Mouse (Mus musculus) liver, embryonic 14.5 days (tissue): Measurements from ENCODE around the gene Olfr1472. TPM values are rescaled to one million over a fixed set of nuclear protein-coding genes. Genes with fewer than 3 reads are reported as not detected.

Experiments
- ATAC-seq: fragments of 200-750 bp; cut with Nextera tagmentation; 2 replicates; pipeline ENCODE4 v1.8.0; 2017; ENCODE audit warnings: moderate number of reproducible peaks, mild to moderate bottlenecking, moderate library complexity; ENCODE audit not compliant: insufficient read depth
- DNase-seq, 3 experiments: peaks; one replicate each; pipeline ENCODE4 v3.0.0-alpha.2; 2012 to 2013; ENCODE audit warnings: low read depth in 3 of 3, low spot score in 3 of 3
- H3K27ac ChIP-seq: fragments of 300-500 bp; sonication (generic); 2 replicates; pipeline ENCODE4 v1.5.1; 2014; ENCODE audit warnings: moderate library complexity, mild to moderate bottlenecking, control low read depth, inconsistent platforms
- H3K27me3 ChIP-seq: fragments of 300-500 bp; sonication (generic); 2 replicates; pipeline ENCODE4 v1.6.1; 2014; ENCODE audit warnings: mild to moderate bottlenecking, low read length, moderate library complexity; ENCODE audit not compliant: control insufficient read depth, insufficient read depth
- H3K36me3 ChIP-seq: fragments of 300-500 bp; sonication (generic); replicated peaks from 2 replicates; pipeline ENCODE4 v1.6.1; 2014; ENCODE audit warnings: low read depth; ENCODE audit not compliant: control insufficient read depth, insufficient read depth
- H3K4me1 ChIP-seq, 2 experiments: fragments of 200-500 bp in 1 of 2; fragments of 300-500 bp in 1 of 2; sonication (generic) in 1 of 2; replicated peaks; 2 replicates each; pipeline ENCODE4 v1.6.1; 2012 to 2014; ENCODE audit warnings: antibody characterized with exemption in 1 of 2, inconsistent platforms in 1 of 2, low read length in 1 of 2; ENCODE audit not compliant: control insufficient read depth in 2 of 2, insufficient read depth in 2 of 2
- H3K4me2 ChIP-seq: fragments of 300-500 bp; sonication (generic); 2 replicates; pipeline ENCODE4 v1.6.1; 2014; ENCODE audit warnings: low read depth, mild to moderate bottlenecking, control low read depth, moderate library complexity
- H3K4me3 ChIP-seq, 2 experiments: fragments of 200-500 bp in 1 of 2; fragments of 300-500 bp in 1 of 2; sonication (generic) in 1 of 2; 2 replicates each; pipeline ENCODE4 v1.5.1; 2012 to 2014; ENCODE audit warnings: low read depth in 2 of 2, low read length in 2 of 2, mild to moderate bottlenecking in 2 of 2, control low read depth in 1 of 2, inconsistent platforms in 1 of 2, moderate library complexity in 1 of 2; ENCODE audit not compliant: insufficient read depth in 1 of 2
- H3K9ac ChIP-seq: fragments of 300-500 bp; sonication (generic); replicated peaks from 2 replicates; pipeline ENCODE4 v1.6.1; 2014; ENCODE audit warnings: mild to moderate bottlenecking, control low read depth, moderate library complexity
- H3K9me3 ChIP-seq: fragments of 300-500 bp; sonication (generic); 2 replicates; pipeline ENCODE4 v1.6.1; 2016; ENCODE audit warnings: low read length, mixed read lengths; ENCODE audit not compliant: control insufficient read depth
- CTCF ChIP-seq: IDR thresholded peaks from 2 replicates; pipeline ENCODE4 v1.5.1; 2016; ENCODE audit warnings: antibody characterized with exemption, low read depth, control low read depth
- EP300 ChIP-seq: IDR thresholded peaks from 2 replicates; pipeline ENCODE4 v1.6.1; 2016; ENCODE audit warnings: antibody characterized with exemption, low read depth
- WGBS: fragments of 180-500 bp; shearing (Covaris S2); extraction: QIAGEN DNeasy Blood & Tissue Kit; methylation state at CpG from one replicate; pipeline ENCODE4 v1.1.7; 2014; ENCODE audit not compliant: insufficient replicate concordance; 5-methylcytosine and 5-hydroxymethylcytosine counted together
- polyA plus RNA-seq, 2 experiments: library from polyadenylated mRNA; depleted of rRNA in 1 of 2; stranded (reverse) in 1 of 2; unstranded in 1 of 2; fragments of >200 nt; fragmentation: Nextera tagmentation in 1 of 2; extraction: Ambion mirVana in 1 of 2; gene quantifications; 2 replicates each; pipeline versions ENCODE4 v1.2.1 to v1.2.3; 2012 to 2014

Olfr1472 gene
- polyA plus RNA-seq, 2 experiments: not detected

DNA sequence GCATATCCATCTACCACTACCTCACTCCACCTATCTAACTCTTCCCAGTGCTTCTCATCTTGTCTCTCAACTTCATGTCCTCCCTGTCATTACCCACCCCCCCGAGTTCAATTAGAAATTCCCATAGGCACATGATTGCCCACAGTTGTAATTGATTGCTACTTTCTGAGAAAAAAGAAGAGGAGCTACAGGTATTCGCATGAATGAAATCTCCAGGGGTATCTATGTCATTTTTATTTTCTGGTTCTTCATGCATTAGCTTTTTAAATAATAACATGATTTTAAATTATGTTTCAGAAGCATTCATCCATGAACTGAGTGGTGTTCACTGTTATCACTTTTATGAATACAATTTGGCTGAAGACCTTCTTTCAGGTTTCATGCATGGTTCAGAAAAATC is 48.3 kb downstream of the Olfr1472 start, which contains the start of gene Olfr1469:
Olfr1469 (plus strand) TSS at position 301 of the 400 bp plus-strand sequence.
- no peaks in the 10 kb centered on the region for H3K4me1 ChIP-seq
- DNase-seq (no peak), ATAC-seq (no peak)
- H3K36me3 ChIP-seq: no peaks in the 10 kb centered on the region
- H3K9ac ChIP-seq: no peak within 1 kb of the TSS
- no peak within 1 kb of the TSS for H3K27ac ChIP-seq
- H3K27me3 ChIP-seq: no peaks in the 10 kb centered on the region
- H3K4me3 ChIP-seq: no peak within 1 kb of the TSS
- TF ChIP-seq CTCF (no peak), EP300 (no peak)
- no peaks in the 10 kb centered on the region for H3K9me3 ChIP-seq
- 49% methylated on average over 2 of the region's 2 CpGs for WGBS
- no peak within 1 kb of the TSS for H3K4me2 ChIP-seq

Other genes starting within 250 kb of the Olfr1472 start
- not detected in 2 replicates for gene Olfr1463, start 224.8 kb downstream of the Olfr1472 start, polyA plus RNA-seq (2012; rRNA removed)
- not detected in 2 replicates for gene Olfr1463, start 224.8 kb downstream of the Olfr1472 start, polyA plus RNA-seq (2014; fragmentation: Nextera tagmentation; extraction: Ambion mirVana)
- not detected in 2 replicates for gene Olfr1465, start 140.5 kb downstream of the Olfr1472 start, polyA plus RNA-seq (2012; rRNA removed)
- gene Olfr1465, start 140.5 kb downstream of the Olfr1472 start, polyA plus RNA-seq (2014; fragmentation: Nextera tagmentation; extraction: Ambion mirVana): not detected in 2 replicates
- gene Olfr1466, start 117.2 kb downstream of the Olfr1472 start, polyA plus RNA-seq (2012; rRNA removed): not detected in 2 replicates
- not detected in 2 replicates for gene Olfr1466, start 117.2 kb downstream of the Olfr1472 start, polyA plus RNA-seq (2014; fragmentation: Nextera tagmentation; extraction: Ambion mirVana)
- not detected in 2 replicates for gene Olfr1467, start 93.8 kb downstream of the Olfr1472 start, polyA plus RNA-seq (2012; rRNA removed)
- not detected in 2 replicates for gene Olfr1467, start 93.8 kb downstream of the Olfr1472 start, polyA plus RNA-seq (2014; fragmentation: Nextera tagmentation; extraction: Ambion mirVana)
- not detected in 2 replicates for gene Olfr1469, start 48.2 kb downstream of the Olfr1472 start, polyA plus RNA-seq (2012; rRNA removed)
- gene Olfr1469, start 48.2 kb downstream of the Olfr1472 start, polyA plus RNA-seq (2014; fragmentation: Nextera tagmentation; extraction: Ambion mirVana): not detected in 2 replicates
- gene Olfr1471, start 12.7 kb downstream of the Olfr1472 start, polyA plus RNA-seq (2012; rRNA removed): not detected in 2 replicates
- not detected in 2 replicates for gene Olfr1471, start 12.7 kb downstream of the Olfr1472 start, polyA plus RNA-seq (2014; fragmentation: Nextera tagmentation; extraction: Ambion mirVana)
- gene Olfr1474, start 13.5 kb upstream of the Olfr1472 start, polyA plus RNA-seq (2012; rRNA removed): not detected in 2 replicates
- not detected in 2 replicates for gene Olfr1474, start 13.5 kb upstream of the Olfr1472 start, polyA plus RNA-seq (2014; fragmentation: Nextera tagmentation; extraction: Ambion mirVana)
- not detected in 2 replicates for gene Olfr1475, start 24.1 kb upstream of the Olfr1472 start, polyA plus RNA-seq (2012; rRNA removed)
- gene Olfr1475, start 24.1 kb upstream of the Olfr1472 start, polyA plus RNA-seq (2014; fragmentation: Nextera tagmentation; extraction: Ambion mirVana): not detected in 2 replicates
- not detected in 2 replicates for gene Olfr1477, start 44.5 kb upstream of the Olfr1472 start, polyA plus RNA-seq (2012; rRNA removed)
- not detected in 2 replicates for gene Olfr1477, start 44.5 kb upstream of the Olfr1472 start, polyA plus RNA-seq (2014; fragmentation: Nextera tagmentation; extraction: Ambion mirVana)
- not detected in 2 replicates for gene Olfr1480, start 71.8 kb upstream of the Olfr1472 start, polyA plus RNA-seq (2012; rRNA removed)
- not detected in 2 replicates for gene Olfr1480, start 71.8 kb upstream of the Olfr1472 start, polyA plus RNA-seq (2014; fragmentation: Nextera tagmentation; extraction: Ambion mirVana)
- not detected in 2 replicates for gene Olfr1484, start 127.4 kb upstream of the Olfr1472 start, polyA plus RNA-seq (2012; rRNA removed)
- not detected in 2 replicates for gene Olfr1484, start 127.4 kb upstream of the Olfr1472 start, polyA plus RNA-seq (2014; fragmentation: Nextera tagmentation; extraction: Ambion mirVana)
- not detected in 2 replicates for gene Olfr1487, start 161.3 kb upstream of the Olfr1472 start, polyA plus RNA-seq (2012; rRNA removed)
- gene Olfr1487, start 161.3 kb upstream of the Olfr1472 start, polyA plus RNA-seq (2014; fragmentation: Nextera tagmentation; extraction: Ambion mirVana): not detected in 2 replicates
- gene Olfr1489, start 175.5 kb upstream of the Olfr1472 start, polyA plus RNA-seq (2012; rRNA removed): not detected in 2 replicates
- not detected in 2 replicates for gene Olfr1489, start 175.5 kb upstream of the Olfr1472 start, polyA plus RNA-seq (2014; fragmentation: Nextera tagmentation; extraction: Ambion mirVana)
- not detected in 2 replicates for gene Olfr1490, start 195.0 kb upstream of the Olfr1472 start, polyA plus RNA-seq (2012; rRNA removed)
- not detected in 2 replicates for gene Olfr1490, start 195.0 kb upstream of the Olfr1472 start, polyA plus RNA-seq (2014; fragmentation: Nextera tagmentation; extraction: Ambion mirVana)
- not detected in 2 replicates for gene Olfr1491, start 241.2 kb upstream of the Olfr1472 start, polyA plus RNA-seq (2012; rRNA removed)
- gene Olfr1491, start 241.2 kb upstream of the Olfr1472 start, polyA plus RNA-seq (2014; fragmentation: Nextera tagmentation; extraction: Ambion mirVana): not detected in 2 replicates